Mouse (Mus musculus) gastrocnemius, adult 2 months (tissue): Measurements from ENCODE around the gene Lipt1. TPM values are rescaled to one million over a fixed set of nuclear protein-coding genes. Genes with fewer than 3 reads are reported as not detected.

Source experiments
- DNase-seq: peaks from one replicate; pipeline ENCODE4 v3.0.0; 2022
- H3K27ac ChIP-seq: fragments of 200-600 bp; 2 replicates; pipeline ENCODE4 v1.8.1; 2022; ENCODE audit warnings: mild to moderate bottlenecking
- H3K4me3 ChIP-seq: fragments of 200-600 bp; 2 replicates; pipeline ENCODE4 v1.8.1; 2022; ENCODE audit warnings: mild to moderate bottlenecking, moderate library complexity
- CTCF ChIP-seq: fragments of 200-600 bp; IDR thresholded peaks from 2 replicates; pipeline ENCODE4 v1.8.1; 2022; ENCODE audit warnings: antibody characterized with exemption, mild to moderate bottlenecking, moderate library complexity
- intact Hi-C: fragments of 180-260 bp; cut with DNase I; formaldehyde crosslinking; loops from one replicate; pipeline ENCODE4 v1.15.1; 2025
- total RNA-seq, 2 experiments: library from RNA; stranded (reverse); gene quantifications; 2 replicates each; pipeline ENCODE4 v1.2.3; 2021

Lipt1 gene
- total RNA-seq, 2 experiments from 2014 or later: 7.7 to 10.3 TPM

DNA sequence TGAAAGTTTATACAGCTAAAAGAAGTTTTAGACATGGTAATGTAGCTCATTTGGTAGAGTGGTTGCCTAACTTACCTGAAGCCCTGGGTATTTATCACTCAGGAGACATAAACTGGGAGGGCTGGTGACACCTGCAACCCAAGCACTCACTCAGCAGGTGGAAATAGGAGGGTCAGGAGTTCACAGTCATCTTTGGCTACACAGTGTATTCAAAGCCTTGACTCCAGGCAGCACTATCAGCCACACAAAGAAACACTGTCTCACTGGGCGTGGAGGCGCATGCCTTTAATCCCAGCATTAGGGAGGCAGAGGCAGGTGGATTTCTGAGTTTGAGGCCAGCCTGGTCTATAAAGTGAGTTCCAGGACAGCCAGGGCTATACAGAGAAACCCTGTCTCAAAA, 41.2 kb downstream of the Lipt1 start:
- intact Hi-C loops: no loop called here
- no peak overlapping the region for H3K4me3 ChIP-seq
- no peak overlapping the region for H3K27ac ChIP-seq
- no peak for TF ChIP-seq CTCF
- no peak for DNase-seq

DNA sequence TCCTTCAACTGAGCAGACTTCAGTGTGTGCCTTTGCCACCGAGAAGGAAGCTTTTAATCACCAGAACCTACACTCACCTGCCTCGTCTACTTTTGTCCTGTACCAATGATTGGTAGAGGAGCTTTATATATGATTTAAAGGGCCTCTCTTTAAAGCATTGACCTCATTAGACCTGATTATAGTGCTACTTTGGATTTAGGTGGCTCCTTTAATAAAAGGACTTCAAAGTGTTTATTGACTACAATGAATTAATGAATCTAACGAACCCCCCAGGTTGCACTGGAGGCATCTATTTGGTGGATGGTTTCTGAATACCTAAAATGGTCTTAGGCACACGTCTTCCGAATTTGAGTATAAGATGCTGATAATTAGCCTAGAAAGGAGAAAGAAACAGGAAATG, 44.9 kb downstream of the Lipt1 start, which contains the start of gene Lyg2:
TSS of gene Lyg2 (minus strand) at position 101 of the 400 bp plus-strand sequence.
- DNase-seq: no peak
- intact Hi-C loops: no loop called here
- no peak within 1 kb of the TSS for H3K4me3 ChIP-seq
- TF ChIP-seq CTCF: no peak
- no peak within 1 kb of the TSS for H3K27ac ChIP-seq

DNA sequence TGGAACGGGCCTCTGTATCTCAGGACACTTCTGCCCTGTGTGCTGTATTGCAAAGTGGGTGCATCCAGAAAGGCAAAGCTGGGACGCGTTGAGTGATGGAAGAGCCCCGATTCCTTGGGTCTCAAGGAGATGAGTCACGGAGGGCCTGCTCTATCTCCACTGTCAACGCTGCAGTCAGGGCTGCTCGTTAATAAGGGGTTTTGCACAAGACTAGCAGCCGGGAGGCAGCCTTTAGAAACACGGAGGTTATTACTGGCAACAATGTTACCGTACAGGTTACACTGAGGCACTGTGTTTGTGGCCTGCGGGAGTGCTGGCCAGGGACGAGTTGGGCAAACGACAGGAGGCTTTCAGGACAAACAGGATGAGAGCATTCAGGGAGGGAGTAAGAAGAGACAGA, 46.1 kb downstream of the Lipt1 start:
- H3K4me3 ChIP-seq: no peak overlapping the region
- intact Hi-C loops: no loop called here
- no peak for DNase-seq
- no peak overlapping the region for H3K27ac ChIP-seq
- no peak for TF ChIP-seq CTCF

DNA sequence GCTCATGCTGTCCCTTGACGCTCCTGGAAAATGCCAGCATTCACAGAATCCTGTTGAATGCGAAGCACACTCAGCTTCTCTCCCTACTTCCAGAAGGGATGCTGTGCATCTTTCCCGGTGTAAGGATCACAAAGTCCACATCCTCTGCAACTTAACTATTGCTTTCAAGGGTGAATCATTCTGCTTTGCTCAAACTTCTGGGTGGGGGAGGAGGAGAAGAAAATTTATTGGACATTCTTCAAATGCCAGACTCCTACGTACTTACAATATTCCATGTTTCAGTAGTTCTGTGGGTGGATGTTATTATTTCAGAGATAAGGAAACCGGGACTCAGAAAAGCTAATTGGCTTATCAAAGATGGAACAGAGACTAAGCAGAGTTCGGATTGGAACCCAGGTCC, 46.6 kb downstream of the Lipt1 start:
- intact Hi-C loops: no loop called here
- H3K27ac ChIP-seq: no peak overlapping the region
- H3K4me3 ChIP-seq: no peak overlapping the region
- DNase-seq: no peak
- TF ChIP-seq CTCF: no peak

DNA sequence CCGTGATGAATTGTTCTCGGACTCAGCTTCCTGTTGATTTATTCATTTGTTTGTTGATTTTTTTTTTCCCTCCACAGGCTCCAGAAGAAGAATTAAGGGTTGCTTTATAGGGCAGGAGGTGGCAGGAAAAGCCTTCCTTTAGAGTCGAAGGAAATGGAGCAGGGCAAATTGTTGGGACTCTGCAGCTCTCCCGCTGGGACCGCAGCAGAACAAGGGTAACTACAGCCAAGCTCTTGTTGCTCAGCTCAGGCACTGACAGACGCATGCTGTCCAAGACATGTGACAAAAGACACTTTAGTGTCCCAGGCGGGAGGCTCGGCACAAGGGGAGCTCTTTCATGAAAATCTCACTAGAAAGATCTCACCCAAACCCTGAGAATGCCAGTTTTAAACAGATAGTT, 51.0 kb downstream of the Lipt1 start:
- no peak overlapping the region for H3K27ac ChIP-seq
- no peak overlapping the region for H3K4me3 ChIP-seq
- intact Hi-C loops: no loop called here

More for the DNA sequence above, 51.0 kb downstream of the Lipt1 start:
- TF ChIP-seq CTCF: no peak
- DNase-seq: no peak

Other genes starting within 250 kb of the Lipt1 start
- under 1 TPM; 0.22 to 0.31 TPM for gene 2010300C02Rik, start 151.7 kb upstream of the Lipt1 start, total RNA-seq
- 10 to 100 TPM in 1 of 2 experiments, 1 to 10 TPM in 1; 5.7 to 10.6 TPM for gene Tsga10, start 5.3 kb upstream of the Lipt1 start, total RNA-seq
- gene Mitd1, start 18.7 kb downstream of the Lipt1 start, total RNA-seq: 1 to 10 TPM; 1.7 to 2.4 TPM
- 100 to 1,000 TPM; 265 to 300 TPM for gene Mrpl30, start 18.7 kb downstream of the Lipt1 start, total RNA-seq
- not detected for gene Lyg2, start 44.8 kb downstream of the Lipt1 start, total RNA-seq
- gene Lyg1, start 86.0 kb downstream of the Lipt1 start, total RNA-seq: not detected
- 10 to 100 TPM; 34.1 to 34.2 TPM for gene Txndc9, start 126.2 kb downstream of the Lipt1 start, total RNA-seq
- gene Eif5b, start 126.3 kb downstream of the Lipt1 start, total RNA-seq: 10 to 100 TPM; 42.9 to 44.5 TPM